Mouse (Mus musculus) kidney, embryonic 15.5 days (tissue): ENCODE measurements around the gene Zmynd19. TPM values are rescaled to one million over a fixed set of nuclear protein-coding genes. Genes with fewer than 3 reads are reported as not detected.
"Not testable (repeated sequence)": the region's sequence is repeated elsewhere in the genome, so short reads cannot be mapped to it uniquely, and the experiment has no call there.

Source experiments
- ATAC-seq: fragments of 200-750 bp; cut with Nextera tagmentation; replicated peaks from 2 replicates; pipeline ENCODE4 v1.8.0; 2017; ENCODE audit warnings: moderate TSS enrichment; ENCODE audit not compliant: low FRiP score
- H3K27ac ChIP-seq: fragments of 300-500 bp; sonication (generic); 2 replicates; pipeline ENCODE4 v1.5.1; 2015; ENCODE audit warnings: mild to moderate bottlenecking, inconsistent platforms
- H3K27me3 ChIP-seq: fragments of 300-500 bp; sonication (generic); 2 replicates; pipeline ENCODE4 v1.6.1; 2015; ENCODE audit warnings: inconsistent platforms
- H3K36me3 ChIP-seq: fragments of 300-500 bp; sonication (generic); 2 replicates; pipeline ENCODE4 v1.6.1; 2015; ENCODE audit warnings: inconsistent platforms
- H3K4me1 ChIP-seq: fragments of 300-500 bp; sonication (generic); 2 replicates; pipeline ENCODE4 v1.6.1; 2015; ENCODE audit warnings: inconsistent platforms
- H3K4me2 ChIP-seq: fragments of 300-500 bp; sonication (generic); 2 replicates; pipeline ENCODE4 v1.6.1; 2015; ENCODE audit warnings: moderate library complexity, mild to moderate bottlenecking, inconsistent platforms
- H3K4me3 ChIP-seq: fragments of 300-500 bp; sonication (generic); replicated peaks from 2 replicates; pipeline ENCODE4 v1.5.1; 2015; ENCODE audit warnings: mild to moderate bottlenecking, inconsistent platforms
- H3K9ac ChIP-seq: fragments of 300-500 bp; sonication (generic); 2 replicates; pipeline ENCODE4 v1.6.1; 2015; ENCODE audit warnings: mild to moderate bottlenecking, inconsistent platforms
- H3K9me3 ChIP-seq: fragments of 300-500 bp; sonication (generic); replicated peaks from 2 replicates; pipeline ENCODE4 v1.6.1; 2016; ENCODE audit warnings: inconsistent platforms
- WGBS: fragments of 180-500 bp; shearing (Covaris S2); methylation state at CpG from one replicate; pipeline ENCODE4 v1.1.7; 2015; ENCODE audit warnings: mixed read lengths; 5-methylcytosine and 5-hydroxymethylcytosine counted together
- polyA plus RNA-seq: library from polyadenylated mRNA; unstranded; fragments of >200 nt; fragmentation: Nextera tagmentation; extraction: Ambion mirVana; gene quantifications from 2 replicates; pipeline ENCODE4 v1.2.1, GENCODE M21; 2015

Zmynd19 gene
- polyA plus RNA-seq, 1 experiment from 2014 or later = 15.9 TPM

DNA sequence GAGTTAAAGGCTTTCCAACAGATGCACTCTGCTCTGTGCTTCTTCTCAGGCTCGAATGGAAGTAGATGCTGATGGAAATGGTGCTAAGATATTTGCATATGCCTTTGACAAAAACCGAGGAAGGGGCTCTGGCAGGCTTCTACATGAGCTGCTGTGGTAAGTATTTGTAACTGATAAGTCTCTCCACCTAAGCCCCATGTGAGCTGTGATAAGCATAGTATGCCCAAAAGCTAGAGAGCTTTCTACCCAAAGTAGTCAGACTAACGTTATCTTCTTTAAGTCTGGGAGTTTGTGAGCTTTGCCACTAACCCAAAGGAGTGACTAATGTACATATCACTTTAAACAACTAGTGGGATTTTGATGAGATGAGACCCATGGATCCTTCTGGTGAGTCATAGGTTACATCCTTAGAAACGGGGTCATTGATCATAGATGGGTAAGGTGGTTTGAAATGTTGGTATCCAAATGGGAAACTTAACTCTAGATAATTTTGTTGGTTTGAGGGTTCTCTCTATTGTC, 3.0 kb downstream of the Zmynd19 start:
- Histone ChIP-seq H3K9me3 (no peaks in the 10 kb centered on the region), H3K4me3 (no peak overlapping the region), H3K9ac (no peak overlapping the region), H3K27ac (no peak overlapping the region), H3K4me1 (peaks cover 16% of the 10 kb centered on the region), H3K27me3 (no peaks in the 10 kb centered on the region), H3K36me3 (peaks cover 60% of the 10 kb centered on the region), H3K4me2 (no peak overlapping the region)
- WGBS = 89% methylated on average over 4 of the region's 4 CpGs
- ATAC-seq = no peak

DNA sequence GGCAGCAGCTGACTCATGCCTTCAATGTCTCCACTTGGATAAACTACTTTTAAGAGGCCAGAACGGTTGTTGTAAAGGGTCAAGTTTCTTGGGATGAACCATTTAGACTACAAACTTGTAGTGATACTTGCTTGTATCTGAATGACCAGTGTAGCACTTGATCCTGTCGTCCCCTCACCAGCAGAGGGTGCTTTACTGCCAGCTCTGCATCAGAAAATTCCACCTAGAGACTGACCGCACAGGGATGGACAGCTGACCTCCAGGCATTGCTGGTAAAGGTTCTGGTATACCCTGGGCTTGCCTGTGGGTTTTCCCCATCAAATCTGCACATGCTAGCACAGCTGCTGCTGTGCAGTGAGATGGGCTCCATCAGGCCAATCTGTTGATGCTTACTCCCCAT, 11.3 kb downstream of the Zmynd19 start:
- peaks cover 59% of the 10 kb centered on the region for H3K36me3 ChIP-seq
- 38% methylated on average over 3 of the region's 3 CpGs for whole genome bisulfite sequencing
- no peak for ATAC-seq

DNA sequence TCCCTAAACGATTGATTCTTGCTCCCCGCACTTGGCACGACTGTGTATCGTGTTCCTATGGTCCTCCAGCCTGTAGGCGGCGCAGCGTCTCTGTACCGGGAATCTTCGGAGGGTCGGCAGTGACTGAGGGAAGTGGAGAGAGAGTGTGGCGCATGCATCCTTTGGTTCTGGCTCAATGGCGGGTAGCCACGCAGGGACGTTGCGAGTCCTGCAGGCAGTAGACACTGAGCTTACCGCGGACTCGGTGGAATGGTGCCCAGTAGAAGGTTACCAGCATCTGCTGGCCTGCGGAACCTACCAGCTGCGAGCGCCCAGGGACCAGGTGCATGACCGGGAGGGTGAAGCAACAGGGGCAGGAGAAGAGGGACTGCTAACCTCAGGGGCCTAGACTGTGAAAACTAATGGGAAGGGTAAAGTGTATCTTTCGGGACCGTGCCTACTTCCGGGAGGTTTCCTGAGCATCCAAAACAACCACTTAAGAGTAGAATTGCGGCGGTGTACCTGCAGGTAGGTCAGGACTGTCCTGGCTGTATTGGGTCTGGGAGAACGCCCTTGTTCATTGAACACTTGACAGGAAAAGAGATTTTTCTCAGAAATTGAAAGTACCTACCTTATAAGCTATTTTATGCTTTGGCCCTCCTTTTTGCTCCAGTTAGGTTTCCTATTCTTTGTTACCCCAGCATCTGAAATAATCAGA, 12.9 kb downstream of the Zmynd19 start, which contains the start of gene Dph7:
Gene Dph7, plus strand, starts transcription at position 97 of the 697 bp plus-strand sequence.
- peak within 1 kb of the TSS; percentile 73 for H3K4me3 ChIP-seq
- peak within 1 kb of the TSS; percentile 74 for H3K4me2 ChIP-seq
- peaks cover 56% of the 10 kb centered on the region for H3K36me3 ChIP-seq
- H3K9me3 ChIP-seq = no peaks in the 10 kb centered on the region
- no peaks in the 10 kb centered on the region for H3K27me3 ChIP-seq
- peak within 1 kb of the TSS; percentile 54; the same call in 1 of the 2 replicates for H3K27ac ChIP-seq
- ATAC-seq = peak; percentile 86
- under 1% methylated on average over 28 of the region's 28 CpGs for WGBS
- peak within 1 kb of the TSS; percentile 77 for H3K9ac ChIP-seq
- peaks cover 10% of the 10 kb centered on the region for H3K4me1 ChIP-seq

More for the DNA sequence above, 11.3 kb downstream of the Zmynd19 start:
- H3K27ac ChIP-seq = no peak overlapping the region
- no peak overlapping the region for H3K4me3 ChIP-seq
- H3K4me2 ChIP-seq = no peak overlapping the region
- no peaks in the 10 kb centered on the region for H3K27me3 ChIP-seq
- H3K4me1 ChIP-seq = peaks cover 10% of the 10 kb centered on the region
- no peaks in the 10 kb centered on the region for H3K9me3 ChIP-seq
- H3K9ac ChIP-seq = no peak overlapping the region

DNA sequence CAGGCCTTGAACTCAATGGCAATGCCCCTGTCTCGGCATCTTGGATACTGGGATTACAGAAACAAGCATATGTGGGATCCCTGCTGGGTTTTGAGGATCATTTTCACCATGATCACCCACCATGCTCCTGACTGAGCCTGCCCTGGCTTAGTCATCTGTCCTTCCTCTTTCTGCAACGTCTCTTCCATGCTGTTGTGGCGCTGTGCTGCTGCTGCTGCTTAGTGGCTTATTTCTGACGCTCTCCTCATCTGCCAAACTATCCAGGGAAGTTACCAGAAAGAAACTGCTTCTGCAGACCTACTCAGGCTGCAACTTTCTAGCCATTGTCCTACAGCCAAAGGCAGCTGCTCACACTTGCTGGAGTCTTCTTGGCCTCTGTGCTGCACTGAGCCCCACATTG, 20.8 kb downstream of the Zmynd19 start:
- no peak overlapping the region for H3K4me2 ChIP-seq
- H3K27ac ChIP-seq = no peak overlapping the region
- H3K36me3 ChIP-seq = peaks cover 75% of the 10 kb centered on the region
- no peak overlapping the region for H3K9ac ChIP-seq
- no peaks in the 10 kb centered on the region for H3K27me3 ChIP-seq
- no peaks in the 10 kb centered on the region for H3K9me3 ChIP-seq
- no peak for ATAC-seq
- no peak overlapping the region for H3K4me3 ChIP-seq
- WGBS = 81% methylated on average over 4 of the region's 4 CpGs
- H3K4me1 ChIP-seq = peaks cover 12% of the 10 kb centered on the region

DNA sequence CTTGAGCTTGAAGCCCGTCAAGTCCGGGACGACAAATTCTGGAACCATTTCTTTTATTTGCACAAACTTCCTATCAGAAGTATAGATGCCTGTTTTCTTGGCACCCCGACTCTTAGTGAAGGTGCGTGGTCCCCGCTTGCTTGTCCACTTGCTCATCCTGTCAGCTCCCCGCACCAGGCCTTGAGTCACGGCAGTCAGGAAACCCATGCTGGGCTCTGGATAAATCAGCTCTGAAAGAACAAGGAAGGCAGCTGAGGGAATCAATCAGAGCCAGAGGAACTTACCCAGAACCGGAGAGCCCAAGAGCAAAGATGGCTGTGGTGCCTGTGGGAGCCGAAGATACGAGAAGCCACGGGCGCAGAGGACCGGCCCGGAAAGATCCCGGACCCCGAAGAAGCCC, 24.9 kb downstream of the Zmynd19 start:
- H3K4me1 ChIP-seq = peaks cover 17% of the 10 kb centered on the region
- H3K36me3 ChIP-seq = peaks cover 40% of the 10 kb centered on the region
- peak overlapping the region; percentile 64 for H3K4me3 ChIP-seq
- H3K9ac ChIP-seq = peak overlapping the region; percentile 78
- WGBS = under 1% methylated on average over 17 of the region's 17 CpGs
- not testable (repeated sequence) for ATAC-seq, H3K27me3 ChIP-seq, H3K9me3 ChIP-seq
- H3K4me2 ChIP-seq = peak overlapping the region; percentile 96
- H3K27ac ChIP-seq = peak overlapping the region; percentile 97

DNA sequence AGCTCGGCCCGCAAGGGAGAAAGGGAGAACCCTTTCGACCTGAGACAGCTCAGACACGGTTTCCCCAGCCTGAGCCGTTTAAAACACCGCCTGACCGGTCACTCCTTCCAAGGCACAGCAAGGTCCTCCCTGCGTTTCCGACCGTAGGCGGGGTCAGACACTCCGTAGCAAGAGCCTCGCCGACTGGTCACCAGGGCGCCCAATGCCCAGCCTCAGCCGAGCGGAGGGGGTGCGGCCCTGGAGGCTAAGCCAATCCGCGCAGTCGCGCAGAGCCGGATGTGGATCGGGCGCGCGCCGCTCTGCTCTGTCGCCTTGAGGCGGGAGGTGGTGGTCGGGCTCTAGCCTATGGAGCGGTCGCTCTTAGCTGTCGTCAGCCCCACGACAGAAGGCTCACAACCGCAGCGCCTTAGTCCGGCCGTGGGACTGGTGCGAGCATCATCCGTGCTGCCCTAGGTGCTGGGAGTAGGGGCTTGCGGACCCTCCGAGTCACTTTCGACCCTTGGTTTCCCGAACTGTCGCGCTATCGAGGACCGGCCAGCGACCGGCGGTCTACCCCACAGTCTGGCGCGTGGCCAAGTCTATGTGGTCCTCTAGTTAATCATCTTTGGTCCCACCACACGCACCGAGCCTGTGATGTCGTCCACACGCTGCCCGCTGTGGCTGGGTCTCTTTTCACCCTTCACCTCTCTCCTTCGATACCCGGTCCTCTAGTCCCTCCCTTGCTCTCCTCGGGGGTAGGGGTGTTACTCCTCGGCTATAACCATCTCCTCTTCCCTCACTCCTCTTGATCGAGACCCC, 25.5 kb downstream of the Zmynd19 start, which contains the start of gene Mrpl41:
Gene Mrpl41, minus strand, starts transcription at position 193 of the 798 bp plus-strand sequence.
- ATAC-seq = peak; percentile 99
- H3K9ac ChIP-seq = peak within 1 kb of the TSS; percentile 78
- H3K4me3 ChIP-seq = peak within 1 kb of the TSS; percentile 64
- peak within 1 kb of the TSS; percentile 97 for H3K27ac ChIP-seq
- H3K4me1 ChIP-seq = peaks cover 17% of the 10 kb centered on the region
- no peaks in the 10 kb centered on the region for H3K27me3 ChIP-seq
- H3K4me2 ChIP-seq = peak within 1 kb of the TSS; percentile 96
- no peaks in the 10 kb centered on the region for H3K9me3 ChIP-seq
- WGBS = under 1% methylated on average over 64 of the region's 64 CpGs
- peaks cover 34% of the 10 kb centered on the region for H3K36me3 ChIP-seq

DNA sequence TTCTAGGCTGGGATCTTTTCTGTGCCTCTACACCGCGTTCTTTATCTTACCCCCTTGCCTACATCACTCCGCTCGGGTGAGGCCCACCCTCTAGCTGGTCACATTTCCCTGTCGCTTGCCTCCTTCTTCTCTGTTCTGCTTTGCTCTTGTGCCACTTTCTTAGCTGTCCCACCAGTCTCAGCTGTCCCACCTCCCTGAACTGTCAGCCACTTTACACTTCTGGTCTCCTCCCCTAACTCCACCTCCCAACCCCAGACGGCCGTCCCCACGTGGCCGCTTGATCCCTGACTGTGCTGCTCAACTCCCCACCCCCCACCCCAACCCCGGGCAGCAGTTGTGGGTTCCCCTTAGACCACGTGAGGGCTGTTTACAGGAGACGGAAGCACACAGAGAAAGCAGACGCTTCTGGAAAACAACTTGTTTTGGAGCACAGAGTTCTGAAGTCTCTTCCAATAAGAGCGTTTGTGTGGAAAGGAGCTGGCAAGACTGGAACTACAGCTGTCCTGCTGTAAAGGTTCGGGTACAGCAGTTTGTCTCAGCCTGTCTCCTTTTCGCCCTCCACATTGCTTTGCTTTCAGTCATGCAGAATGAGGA, 26.2 kb downstream of the Zmynd19 start, which contains the start of gene Pnpla7:
Gene Pnpla7, plus strand, starts transcription at position 330 of the 594 bp plus-strand sequence.
- Histone ChIP-seq H3K4me3 (peak within 1 kb of the TSS; percentile 64), H3K36me3 (peaks cover 27% of the 10 kb centered on the region), H3K27me3 (no peaks in the 10 kb centered on the region), H3K27ac (peak within 1 kb of the TSS; percentile 97), H3K9me3 (no peaks in the 10 kb centered on the region), H3K9ac (peak within 1 kb of the TSS; percentile 78), H3K4me2 (peak within 1 kb of the TSS; percentile 96), H3K4me1 (peaks cover 17% of the 10 kb centered on the region)
- peak; percentile 83 for ATAC-seq
- WGBS = under 1% methylated on average over 16 of the region's 16 CpGs

DNA sequence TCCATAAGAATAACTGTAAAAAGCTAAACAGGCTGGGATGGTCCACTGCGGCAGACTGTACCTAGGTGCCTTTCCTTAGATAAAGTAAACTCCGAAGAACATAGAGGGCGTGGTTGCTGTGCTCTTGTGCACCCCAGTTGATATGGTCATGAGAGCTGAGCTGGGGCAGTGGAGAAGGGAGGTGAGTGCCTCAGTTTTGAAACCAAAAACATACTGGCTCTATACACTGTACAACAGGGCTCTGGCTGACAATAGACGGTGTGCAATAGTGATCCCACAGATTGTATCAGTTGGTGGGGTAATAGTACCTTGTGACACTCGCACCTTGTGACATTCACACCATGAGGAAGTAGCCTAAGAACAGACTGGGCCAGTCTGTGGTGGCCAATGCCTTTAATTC, 27.4 kb downstream of the Zmynd19 start:
- Histone ChIP-seq H3K36me3 (peaks cover 15% of the 10 kb centered on the region), H3K9ac (no peak overlapping the region), H3K4me2 (no peak overlapping the region), H3K27ac (no peak overlapping the region), H3K4me3 (no peak overlapping the region), H3K4me1 (peaks cover 17% of the 10 kb centered on the region), H3K27me3 (no peaks in the 10 kb centered on the region), H3K9me3 (no peaks in the 10 kb centered on the region)
- ATAC-seq = no peak
- 92% methylated on average over 5 of the region's 5 CpGs for WGBS

DNA sequence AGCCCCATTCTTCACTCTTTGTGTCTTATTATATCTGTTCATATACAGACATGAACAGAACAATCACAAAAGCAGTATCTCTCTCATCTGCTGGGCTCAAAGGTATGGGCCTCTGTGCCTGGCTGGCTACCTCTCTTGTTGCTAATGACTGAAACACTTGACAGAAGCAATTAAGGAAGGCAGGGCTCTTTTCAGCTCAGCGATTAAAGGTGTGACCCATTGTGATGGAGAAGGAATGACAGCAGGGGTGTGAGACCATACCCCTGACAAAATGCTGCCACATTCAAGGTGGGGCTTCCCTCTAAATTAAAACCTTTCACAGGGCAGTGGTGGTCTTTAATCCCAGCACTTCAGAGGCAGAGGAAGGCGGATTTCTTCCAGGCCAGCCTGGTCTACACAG, 38.2 kb downstream of the Zmynd19 start:
- 49% methylated on average over 2 of the region's 2 CpGs for WGBS
- no peak overlapping the region for H3K9ac ChIP-seq

DNA sequence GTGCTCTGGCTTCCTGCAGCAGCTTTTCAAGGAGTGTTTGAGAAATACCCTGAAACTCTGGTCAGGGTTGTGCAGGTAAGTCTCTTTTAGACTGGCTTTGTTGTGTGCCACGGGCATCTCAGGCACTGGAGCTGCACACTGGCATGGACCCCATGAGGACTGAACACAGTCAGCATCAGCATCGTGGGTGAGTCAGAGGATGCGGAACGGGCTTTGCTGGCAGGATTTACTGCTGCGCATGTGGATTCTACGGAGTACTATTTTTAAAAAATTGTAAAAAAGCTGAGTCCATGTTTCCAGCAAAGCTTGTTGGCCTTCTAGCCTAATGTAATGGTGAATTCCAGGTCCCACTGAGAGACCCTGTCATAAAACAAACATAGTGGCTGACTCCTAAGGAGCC, 45.7 kb downstream of the Zmynd19 start:
- Histone ChIP-seq H3K27me3 (no peaks in the 10 kb centered on the region), H3K4me3 (no peak overlapping the region), H3K4me1 (no peaks in the 10 kb centered on the region), H3K9ac (no peak overlapping the region), H3K27ac (no peak overlapping the region), H3K9me3 (no peaks in the 10 kb centered on the region), H3K36me3 (no peaks in the 10 kb centered on the region), H3K4me2 (no peak overlapping the region)
- no peak for ATAC-seq
- WGBS = 85% methylated on average over 6 of the region's 6 CpGs

More for the DNA sequence above, 38.2 kb downstream of the Zmynd19 start:
- H3K4me2 ChIP-seq = no peak overlapping the region
- H3K4me3 ChIP-seq = no peak overlapping the region
- H3K27ac ChIP-seq = no peak overlapping the region
- H3K9me3 ChIP-seq = no peaks in the 10 kb centered on the region
- H3K36me3 ChIP-seq = peaks cover 17% of the 10 kb centered on the region; the same call in 1 of the 2 replicates
- H3K4me1 ChIP-seq = no peaks in the 10 kb centered on the region
- no peak for ATAC-seq
- H3K27me3 ChIP-seq = no peaks in the 10 kb centered on the region

DNA sequence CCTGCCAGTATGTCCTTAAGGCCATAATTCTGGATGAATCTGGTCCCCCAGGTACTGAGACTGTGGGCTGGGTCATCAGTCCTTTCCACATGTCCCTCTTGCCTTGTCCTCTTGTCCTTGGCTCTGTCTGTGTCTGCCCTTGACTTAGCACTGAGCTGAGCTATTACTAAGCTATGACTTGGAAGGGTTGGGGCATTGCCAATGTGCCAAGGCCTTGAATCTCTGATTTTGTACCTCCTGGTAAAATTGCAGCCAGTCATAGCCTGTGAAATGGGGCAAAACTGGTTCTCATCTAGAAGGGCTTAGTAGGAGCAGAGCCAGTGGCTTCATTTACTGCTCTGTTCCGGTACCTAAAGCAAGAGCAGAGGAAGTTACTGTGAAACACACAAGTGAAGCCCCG, 46.9 kb downstream of the Zmynd19 start:
- Histone ChIP-seq H3K4me1 (no peaks in the 10 kb centered on the region), H3K9ac (no peak overlapping the region), H3K36me3 (no peaks in the 10 kb centered on the region), H3K4me2 (no peak overlapping the region), H3K9me3 (no peaks in the 10 kb centered on the region), H3K27me3 (no peaks in the 10 kb centered on the region), H3K4me3 (no peak overlapping the region), H3K27ac (no peak overlapping the region)
- 92% methylated on average over 2 of the region's 2 CpGs for WGBS
- no peak for ATAC-seq
